Mouse (Mus musculus): ENCODE results near the gene Vasn.

Gene Vasn

DNA sequence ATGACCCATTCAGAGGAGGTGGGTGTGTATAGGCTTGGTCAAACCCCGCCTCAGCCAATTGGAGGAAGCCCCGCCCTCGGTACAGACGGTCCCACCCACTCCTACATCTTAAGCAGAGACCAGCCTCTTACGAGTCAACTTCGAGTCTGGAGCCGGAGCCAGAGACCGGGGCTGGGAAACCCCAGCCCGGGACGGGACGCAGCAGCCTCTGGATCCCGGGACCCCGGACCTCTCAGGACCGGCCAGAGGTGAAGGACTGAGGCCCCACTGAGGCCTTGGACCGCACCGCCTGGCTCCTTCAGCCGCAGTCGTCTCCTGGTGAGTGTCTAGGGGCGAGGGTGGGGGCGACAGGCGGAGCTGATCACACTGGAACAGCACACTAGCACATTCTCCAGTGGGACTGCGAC is at the start of gene Vasn, which contains the start of gene Dnaja3:
Gene Vasn, plus strand, starts transcription at position 111 of the 407 bp plus-strand sequence.
Gene Dnaja3, plus strand, starts transcription at position 159 of the 407 bp plus-strand sequence.
- in situ Hi-C loops (cut with MboI, MseI), result no loop called here

DNA sequence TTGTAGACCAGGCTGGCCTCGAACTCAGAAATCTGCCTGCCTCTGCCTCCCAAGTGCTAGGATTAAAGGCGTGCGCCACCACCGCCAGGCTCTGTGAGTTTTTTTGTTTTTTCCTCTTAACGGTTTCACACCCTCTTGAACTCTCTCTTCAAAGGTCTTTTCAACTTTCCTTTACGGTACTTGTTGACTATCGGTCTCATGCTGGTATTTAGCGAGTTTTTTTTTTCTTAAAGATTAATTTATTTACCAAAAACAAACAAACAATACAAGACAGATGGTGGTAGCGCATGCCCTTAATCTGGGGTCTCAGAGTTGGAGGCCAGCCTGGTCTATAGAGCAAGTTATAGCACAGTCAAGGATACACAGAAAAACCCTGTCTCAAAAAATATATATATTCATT is 49.5 kb upstream of the Vasn start:
- in situ Hi-C loops (cut with MboI, MseI), result no loop called here

DNA sequence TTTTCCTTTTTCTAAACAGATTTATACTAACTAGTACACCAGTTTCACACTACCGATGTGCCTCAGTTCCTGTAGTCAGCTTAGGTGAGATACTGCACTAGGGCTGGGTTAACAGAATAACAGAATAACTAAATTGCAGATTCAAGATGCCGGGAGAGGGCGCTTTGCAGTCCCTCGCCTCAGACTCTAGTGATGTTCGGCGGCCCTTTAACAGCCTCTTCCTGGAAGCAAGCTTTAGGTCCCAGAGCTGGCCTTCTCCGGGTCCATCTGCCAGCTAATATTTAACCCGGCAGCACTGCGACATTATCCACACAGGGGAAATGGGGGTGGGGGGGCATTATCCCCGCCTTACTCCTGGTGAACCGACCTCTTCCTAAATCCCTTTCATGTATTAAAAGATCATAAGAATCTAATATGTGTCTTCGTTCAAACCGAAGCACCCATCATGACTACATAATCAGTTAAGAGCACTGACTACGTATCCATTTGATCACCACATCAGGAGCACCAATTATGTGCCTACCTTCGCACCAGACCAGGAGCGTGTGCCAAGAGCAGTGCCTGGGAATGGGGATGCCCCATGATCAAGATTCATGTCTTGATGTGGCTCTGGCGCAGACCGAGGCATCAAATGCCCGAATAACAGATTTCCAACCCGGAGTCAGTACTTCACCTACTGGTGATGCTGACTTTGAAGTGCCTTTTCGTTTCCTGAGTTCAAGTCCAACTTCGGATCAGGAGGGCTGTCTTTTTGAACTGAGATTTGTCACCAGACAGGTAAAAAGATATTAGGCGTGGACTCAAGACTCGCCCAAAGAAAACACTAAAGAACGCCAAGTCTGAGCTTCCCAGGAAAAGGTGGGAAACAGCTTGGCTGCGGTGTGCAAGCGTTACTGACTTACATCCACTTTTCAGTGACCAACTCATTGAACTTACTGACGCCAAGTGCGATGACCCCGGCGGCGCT is 46.5 kb upstream of the Vasn start:
- in situ Hi-C loops (cut with MboI, MseI), result no loop called here

DNA sequence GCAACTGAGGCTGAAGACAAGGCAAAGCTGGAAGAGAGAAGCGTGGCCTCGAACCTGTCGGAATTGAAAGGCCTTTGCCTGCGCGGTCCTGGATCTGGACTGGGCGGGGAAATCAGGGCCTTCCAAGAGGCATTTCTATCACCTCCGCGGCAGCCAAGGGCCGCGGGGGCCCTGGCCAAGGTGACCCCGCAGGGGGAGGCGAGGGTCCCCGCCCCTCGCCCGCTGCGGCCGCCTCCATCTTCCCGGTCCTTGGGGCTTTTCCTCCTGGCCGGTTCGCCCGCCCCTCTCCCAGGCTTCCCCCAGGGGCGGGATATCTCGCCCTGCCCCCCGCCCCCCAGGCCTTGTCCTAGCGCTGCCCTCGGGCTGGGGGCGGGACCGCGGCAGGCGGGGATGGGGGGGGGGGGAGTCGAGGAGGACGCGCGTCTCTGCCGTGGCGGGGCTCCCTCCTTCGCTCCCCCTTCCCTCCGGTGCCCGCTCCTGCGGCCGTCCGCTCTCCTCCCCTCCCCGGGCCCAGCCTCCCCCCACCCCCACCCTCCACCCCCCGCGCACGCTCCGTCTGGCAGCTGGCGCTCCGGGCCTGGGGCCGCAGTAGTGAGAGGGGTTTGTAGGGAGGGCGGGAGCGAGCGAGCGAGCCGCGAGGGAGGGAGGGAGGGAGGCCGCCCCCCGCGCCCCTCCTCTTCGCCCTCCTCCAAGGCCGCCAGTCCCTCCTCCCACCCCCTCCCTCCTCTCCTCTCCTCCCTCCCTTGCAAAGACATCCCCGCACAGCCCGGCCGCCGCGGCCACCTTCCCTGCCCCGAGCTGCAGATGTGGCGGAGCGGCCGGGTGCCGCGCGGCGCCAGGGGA is 45.5 kb upstream of the Vasn start, which contains the start of gene Glis2:
Gene Glis2, plus strand, starts transcription at position 743 of the 843 bp plus-strand sequence.
- in situ Hi-C loops (cut with MboI, MseI), result no loop called here

DNA sequence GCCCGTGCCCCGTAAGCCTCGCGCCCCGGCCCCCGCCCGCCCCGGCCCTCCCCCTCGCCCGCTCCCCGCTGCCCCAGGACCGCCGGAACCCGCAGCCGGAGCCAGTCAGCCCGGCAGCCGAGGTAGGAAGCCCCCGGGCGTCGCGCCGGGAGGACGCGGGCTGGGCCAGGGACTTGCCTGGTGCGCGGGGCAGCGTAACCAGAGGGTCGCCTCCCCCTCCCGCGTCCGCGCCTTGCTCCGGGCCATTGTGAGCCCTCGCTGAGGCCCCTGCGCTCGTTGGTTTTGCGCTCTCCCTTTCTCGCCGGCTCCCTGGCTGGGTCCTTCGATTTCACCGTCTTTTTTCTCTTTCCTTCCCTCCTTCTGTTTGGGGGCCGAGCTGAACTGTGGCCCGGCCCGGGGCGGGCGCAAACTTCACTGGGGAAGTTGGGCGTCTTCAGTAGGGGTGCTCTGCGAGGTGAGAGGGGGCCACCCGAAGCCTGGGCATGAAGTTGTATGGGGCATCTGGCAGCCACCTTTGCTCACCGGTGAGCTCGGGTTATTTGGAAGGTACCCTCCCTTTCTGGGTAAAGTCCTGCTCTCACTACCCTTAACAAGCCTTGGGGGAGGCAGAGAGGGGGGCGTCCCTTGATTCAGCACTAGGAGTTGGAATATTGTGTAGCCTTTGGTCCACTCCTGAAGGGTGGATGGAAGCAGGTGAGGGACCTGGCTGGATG is 44.8 kb upstream of the Vasn start:
- in situ Hi-C loops (cut with MboI, MseI), result no loop called here

DNA sequence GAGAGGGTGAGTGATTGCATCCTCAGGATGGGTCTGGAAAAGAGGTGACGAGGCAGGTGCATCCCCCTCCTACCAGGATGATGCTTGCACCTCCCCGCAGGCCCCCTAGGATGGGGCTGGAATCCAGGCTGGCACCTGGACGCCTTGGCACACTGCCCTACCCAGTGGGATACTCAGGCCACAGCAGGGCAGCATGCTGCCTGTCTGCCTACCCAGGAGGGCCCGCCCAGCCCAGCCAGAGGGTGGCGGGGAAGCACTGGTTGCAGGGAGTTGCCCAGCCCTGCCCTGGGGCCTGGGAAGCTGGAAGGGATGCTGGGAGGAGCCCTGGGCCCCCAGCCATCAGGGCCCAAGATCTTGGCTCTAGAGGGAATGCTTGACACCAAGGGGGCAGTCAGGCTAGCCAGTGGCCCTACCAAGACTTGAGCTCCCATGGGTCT is 44.2 kb upstream of the Vasn start:
- in situ Hi-C loops (cut with MboI, MseI), result no loop called here

DNA sequence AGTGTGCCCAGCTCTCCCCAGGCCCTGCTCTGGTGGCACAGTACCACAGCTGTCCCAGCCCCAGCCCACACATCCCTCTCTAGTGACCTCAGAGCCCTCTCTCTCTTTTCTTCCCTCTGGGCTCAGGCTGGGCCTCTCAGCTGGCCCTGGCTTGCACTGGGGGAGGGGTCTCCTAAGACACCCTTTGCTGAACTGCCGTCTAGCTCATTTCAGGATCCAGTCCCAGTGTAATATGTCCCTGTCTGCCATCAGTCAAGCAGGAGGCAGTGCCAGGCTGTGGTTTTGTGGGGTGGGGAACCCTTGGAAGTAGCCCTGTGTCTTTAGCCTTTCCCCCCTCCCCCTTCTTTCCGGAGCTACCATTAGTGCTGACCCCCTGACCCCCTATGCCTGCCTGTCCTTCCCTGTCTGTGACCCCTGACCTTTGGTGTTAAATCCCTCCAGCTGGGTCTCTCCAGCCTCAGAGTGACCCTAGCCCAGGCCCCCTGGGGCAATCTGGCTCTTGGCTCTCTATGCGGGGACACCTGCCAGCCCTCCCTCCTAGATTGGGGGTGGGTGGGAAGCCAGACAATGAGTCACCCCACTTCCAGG is 43.5 kb upstream of the Vasn start:
- in situ Hi-C loops (cut with MboI, MseI), result no loop called here

DNA sequence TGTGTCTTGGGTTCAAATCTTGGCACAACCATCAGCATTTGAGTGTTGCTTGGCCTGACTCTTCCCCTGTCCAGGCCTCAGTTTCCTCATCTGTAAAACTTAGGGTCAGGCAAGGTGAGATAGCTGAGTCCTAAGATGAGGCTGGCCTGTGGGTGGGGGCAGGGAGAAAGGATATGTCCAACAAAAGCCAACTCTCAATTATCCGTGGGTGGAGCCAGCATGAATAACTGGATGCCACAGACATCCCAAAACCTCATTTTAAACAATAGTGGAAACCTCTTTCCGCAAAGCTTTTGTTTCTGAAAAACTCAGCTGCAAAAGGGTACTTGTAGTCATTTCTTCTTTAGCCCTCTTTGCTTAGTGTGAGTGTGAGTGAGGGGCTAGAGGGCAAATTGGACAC is 42.9 kb upstream of the Vasn start:
- in situ Hi-C loops (cut with MboI, MseI), result no loop called here

DNA sequence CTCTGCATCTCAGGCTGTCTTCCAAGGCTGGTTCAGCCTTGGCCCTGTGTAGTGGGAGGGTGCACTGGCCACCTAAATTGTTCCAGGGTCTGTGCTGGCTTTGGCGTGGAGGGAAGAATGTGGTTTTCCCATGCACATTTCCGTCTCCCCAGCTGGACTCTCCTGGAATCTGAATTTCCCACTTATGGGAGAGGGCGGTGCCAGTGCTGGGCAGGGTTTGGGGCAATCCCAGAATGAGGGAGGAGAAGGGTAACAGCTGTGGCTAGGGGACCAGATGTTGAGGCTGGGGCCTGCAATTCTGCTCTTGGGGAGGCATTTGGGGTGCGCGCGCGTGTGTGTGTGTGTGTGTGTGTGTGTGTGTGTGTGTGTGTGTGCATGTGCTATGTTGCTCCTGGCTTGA is 42.4 kb upstream of the Vasn start:
- in situ Hi-C loops (cut with MboI, MseI), result no loop called here

DNA sequence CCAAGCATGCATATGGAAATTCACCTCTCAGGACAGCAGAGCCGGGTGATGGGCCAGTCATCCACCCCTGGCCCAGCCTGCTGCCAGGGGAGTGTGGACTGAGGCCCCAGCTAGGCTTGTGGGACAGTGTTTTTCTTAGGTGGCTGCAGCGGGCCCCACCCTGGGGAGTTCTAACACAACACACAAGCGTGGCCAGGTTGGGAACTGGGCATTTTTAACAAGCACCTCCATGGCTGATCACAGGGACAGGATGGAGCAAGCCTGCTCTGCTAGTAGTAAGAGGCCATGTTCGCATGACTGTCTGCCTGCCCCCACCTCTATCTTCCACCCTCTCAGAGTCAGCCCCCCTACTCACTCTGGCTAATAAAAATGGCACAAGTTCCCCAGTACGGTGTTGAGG is 41.7 kb upstream of the Vasn start:
- in situ Hi-C loops (cut with MboI, MseI), result no loop called here

DNA sequence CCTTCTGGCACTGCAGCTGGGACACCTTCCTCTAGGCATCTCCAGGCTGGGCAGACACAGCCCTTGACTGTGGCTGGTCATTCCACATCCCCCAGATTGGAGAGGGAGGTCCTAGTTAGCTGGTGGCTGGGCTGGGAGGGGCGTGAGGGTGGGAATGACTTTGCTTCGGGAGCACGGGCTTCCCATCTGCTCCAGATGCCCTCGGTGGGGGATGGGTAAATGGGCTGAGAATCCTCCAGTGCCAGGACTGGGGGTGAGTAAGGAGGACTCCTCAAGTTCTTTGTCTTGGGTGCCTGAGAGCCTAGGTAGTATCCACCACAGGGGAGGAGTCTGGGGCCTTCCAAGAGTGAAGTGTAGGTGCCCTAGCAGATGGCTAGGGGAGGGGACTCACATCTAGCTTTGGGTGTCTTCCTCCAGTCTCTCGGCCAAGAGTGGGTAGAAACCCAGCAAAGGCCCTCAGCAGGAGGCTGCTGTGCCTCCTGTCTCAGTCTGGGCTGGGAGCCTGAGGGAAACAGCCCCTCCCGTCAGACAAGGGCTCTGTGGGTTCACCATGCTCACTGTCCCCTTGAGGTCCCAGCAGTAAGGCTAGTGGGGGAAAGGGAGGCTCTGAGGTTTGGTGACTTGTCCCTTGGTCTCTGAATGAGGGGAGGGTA is 40.7 kb upstream of the Vasn start:
- in situ Hi-C loops (cut with MboI, MseI), result no loop called here

DNA sequence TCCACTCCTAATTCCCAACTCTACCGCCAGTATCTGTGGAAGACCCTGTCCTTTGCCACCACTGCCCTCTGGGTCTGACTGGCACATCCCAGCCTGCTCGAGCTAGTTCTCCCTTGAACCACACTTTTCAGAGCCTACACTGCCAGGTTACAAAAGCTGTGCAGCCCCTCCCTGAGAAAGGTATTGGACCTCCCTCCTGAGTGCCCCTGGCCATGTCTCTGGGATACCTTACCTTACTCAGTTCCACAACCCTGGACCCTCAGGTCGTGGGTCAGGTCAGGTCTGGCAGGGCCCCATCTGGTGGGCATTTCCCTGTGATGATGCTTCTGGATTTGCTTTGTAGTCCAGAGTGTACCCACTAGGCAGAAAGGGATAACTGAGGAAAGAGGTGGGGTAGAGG is 40.1 kb upstream of the Vasn start:
- in situ Hi-C loops (cut with MboI, MseI), result no loop called here

DNA sequence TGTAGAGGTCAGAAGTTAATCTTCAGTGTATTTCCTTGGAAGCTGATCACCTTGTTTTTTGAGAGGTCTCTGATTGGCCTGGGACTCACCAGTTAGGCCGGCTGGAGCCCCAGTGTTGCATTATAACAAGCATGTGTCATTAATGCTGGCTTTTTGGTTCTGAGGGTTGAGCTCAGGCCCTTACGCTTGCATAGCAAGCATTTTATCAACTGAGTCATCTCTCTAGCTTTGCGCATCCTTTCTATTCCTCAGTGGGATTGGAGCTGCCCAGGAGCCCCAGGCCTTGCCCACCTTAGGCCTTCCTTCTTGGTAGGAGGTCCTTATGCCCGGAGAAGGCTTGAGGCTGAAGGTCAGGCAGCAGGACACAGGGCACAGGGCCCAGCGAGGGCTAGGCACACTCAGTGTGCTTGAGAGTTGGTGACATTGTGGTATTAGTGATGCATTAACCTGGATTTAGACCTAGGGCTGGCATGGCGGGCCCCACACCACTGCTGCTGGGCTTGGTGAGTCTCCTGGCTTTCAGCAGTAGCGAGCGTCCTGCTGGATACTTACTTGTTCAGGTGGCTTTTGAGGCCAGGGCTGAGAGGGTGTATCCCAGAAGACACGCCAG is 38.9 kb upstream of the Vasn start:
- in situ Hi-C loops (cut with MboI, MseI), result no loop called here

DNA sequence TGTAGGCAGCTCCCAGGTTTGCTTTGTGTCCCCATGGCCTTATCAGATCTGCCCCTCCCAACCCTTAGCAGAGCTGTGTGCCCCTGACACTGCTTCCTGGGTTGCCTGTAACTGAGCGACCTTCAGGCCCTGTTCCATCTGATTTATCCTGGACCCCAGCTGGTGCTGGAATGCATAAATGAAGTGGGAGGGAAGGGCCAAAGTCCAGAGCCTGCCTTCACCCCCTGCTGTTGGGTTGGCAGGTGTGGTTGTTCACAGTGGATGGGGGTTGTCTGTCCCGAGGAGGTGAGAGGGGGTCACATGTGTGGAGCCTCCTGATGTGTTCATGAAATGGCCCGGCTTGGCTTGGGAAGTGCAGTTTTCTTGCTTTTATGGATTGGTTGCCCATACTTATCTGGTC is 37.6 kb upstream of the Vasn start:
- in situ Hi-C loops (cut with MboI, MseI), result no loop called here

DNA sequence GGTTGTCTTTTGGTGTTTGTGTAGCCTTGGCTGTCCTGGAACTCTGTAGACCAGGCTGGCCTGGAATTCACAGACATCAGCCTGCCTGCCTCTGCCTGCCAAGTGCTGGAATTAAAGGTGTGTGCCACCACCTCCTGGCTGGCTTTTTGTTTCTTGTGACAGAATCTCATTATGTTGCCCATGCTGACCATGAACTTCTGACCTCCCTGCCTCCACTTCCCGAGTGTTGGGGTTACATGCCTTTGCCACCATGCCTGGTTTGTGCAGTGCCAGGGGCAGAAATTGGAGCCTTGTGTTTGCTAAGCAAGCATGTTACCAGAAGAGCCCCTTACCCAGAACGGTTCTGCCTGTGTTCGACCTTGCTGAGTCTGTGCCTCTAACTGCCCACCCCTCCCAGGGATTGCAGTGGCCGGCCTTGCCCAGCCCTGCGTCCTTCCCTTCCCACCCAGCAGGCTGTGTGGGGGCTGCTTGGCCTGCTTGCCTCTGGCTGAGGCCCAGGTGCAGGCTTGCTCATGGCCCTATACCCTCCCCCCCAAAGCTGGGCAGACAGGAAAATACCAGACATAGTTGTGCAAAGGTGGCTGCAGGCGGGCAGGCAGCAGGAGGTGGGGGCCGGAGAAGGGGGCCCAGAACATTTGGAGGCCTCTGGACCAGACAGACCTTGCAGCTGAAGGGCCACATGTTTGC is 36.8 kb upstream of the Vasn start:
- in situ Hi-C loops (cut with MboI, MseI), result no loop called here

DNA sequence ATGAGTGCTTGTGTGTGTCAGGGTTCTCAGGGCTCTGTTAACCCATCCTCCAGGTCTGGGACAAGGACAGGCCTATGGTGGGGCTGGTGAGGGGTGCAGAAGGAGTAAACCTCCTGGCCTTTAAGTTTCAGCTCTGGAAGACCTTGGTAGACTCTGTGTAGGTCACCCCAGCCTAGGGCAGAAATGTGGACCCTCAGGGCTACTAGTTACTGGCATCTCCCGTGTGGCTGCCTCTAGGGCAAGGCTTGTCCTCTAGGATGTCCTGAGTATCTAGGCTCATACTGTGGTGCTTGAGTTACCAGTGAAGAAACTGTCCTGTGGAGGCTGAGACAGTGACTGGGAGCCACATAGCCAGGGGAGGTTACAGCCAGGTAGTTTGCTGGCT is 36.3 kb upstream of the Vasn start:
- in situ Hi-C loops (cut with MboI, MseI), result no loop called here

DNA sequence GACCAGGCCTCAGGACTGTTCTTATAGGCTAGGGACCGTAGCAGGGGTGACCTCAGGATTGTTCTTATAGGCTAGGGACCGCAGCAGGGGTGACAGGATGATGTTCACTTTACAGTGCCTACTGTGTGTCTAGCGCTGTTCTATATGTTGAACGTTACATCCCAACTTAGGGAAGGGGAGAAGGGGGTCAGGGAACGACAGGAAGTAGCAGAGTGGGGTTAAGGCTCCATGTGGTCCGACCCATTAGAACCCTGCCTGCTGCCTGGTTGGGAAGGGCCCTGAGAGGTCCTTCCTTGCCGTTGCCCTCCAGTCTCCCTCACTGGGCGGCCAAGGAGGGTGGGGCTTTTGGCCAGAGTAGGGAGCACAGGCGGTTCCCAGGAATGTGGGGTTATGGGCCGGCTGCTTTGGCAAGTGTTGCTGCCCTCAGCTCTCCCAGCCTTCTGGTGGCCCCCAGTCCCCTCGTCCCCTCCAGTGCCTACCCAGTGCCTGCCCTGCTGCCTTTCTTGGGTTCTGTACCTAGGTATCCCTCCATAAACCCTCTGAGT is 35.4 kb upstream of the Vasn start:
- in situ Hi-C loops (cut with MboI, MseI), result no loop called here

DNA sequence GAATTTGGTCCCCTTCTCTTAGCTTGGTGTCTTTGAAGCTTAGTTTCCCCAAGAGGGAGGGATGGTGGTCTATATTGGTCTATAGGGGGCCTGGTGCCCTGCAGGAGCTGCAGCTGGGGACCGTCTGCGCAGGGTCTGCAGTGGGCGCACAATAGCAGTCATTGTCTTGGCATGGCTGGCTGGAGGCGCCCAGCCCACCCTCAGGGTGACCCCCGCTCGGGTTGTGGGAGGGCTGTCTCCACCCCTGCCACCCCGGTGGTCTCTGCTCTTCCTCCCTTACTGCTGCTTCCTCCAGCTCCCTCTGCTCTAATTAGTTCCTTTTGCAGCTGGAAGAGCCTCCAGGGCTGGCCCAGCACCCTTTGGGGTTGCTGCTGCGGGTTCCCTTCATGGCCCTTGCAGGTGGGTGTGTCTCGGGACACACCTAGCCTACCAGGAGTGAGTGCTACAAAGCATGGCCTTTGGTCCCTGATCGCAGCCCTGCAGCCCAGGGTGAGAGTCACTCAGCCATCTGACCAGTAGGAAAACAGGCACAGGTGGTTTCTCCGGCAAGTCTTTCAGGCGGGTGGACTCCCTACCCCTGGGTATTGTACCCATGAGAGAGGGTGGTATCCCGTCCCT is 34.1 kb upstream of the Vasn start:
- in situ Hi-C loops (cut with MboI, MseI), result loop anchor here (5.0 kb wide), 1 partner anchor 303 kb away; no protein-coding TSS in a partner anchor

Data from T-helper 1 cell (primary cell).